Mouse (Mus musculus): ENCODE measurements around the gene Ubqln4. TPM values are rescaled to one million over a fixed set of nuclear protein-coding genes. Genes with fewer than 3 reads are reported as not detected.

The Ubqln4 gene
- total and polyA plus RNA-seq, 3 experiments: 22.8 to 62.2 (median 39.6) TPM

DNA sequence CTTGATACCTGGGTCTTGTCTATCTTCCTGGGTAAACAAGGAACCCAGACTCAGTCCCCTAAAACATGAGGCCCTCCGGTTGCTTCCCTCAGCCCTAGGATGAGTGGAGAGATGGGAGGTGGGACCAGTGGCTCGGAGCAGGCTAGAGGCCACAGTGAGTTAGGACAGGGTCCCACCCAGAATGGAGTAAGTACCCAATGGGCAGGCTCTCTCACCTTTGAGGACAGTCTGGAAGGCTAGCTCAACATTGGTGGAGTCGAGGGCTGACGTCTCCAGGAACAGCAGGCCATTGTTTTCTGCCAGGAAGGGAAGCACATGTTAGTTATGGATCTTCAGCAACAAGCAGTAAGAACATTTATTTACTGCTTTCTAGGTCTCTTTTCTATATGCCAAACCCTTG lies 11.1 kb upstream of the Ubqln4 start:
- H3K36me3 ChIP-seq (replicated peaks in 1 of 2; ENCODE audit: control insufficient read depth in 1 of 2, insufficient read depth in 1 of 2, low read length in 1 of 2): peaks cover 0 to 23% of the 10 kb centered on the region in 2 experiments
- H3K27ac ChIP-seq (ENCODE audit: insufficient read depth, low read depth): no peak overlapping the region
- H3K4me2 ChIP-seq (ENCODE audit: insufficient read depth, low read depth, poor library complexity, severe bottlenecking): no peak overlapping the region
- H3K27me3 ChIP-seq (replicated peaks): no peaks in the 10 kb centered on the region
- in situ Hi-C loops (cut with MboI; ENCODE audit: low pct_ligation_motif_present, low pct_unique_long_range_greater_than_20kb, low sequenced_read_pairs) (no loop called here), dilution Hi-C loops (cut with MboI; ENCODE audit: extremely low pct_ligation_motif_present, extremely low pct_unique_long_range_greater_than_20kb, low sequenced_read_pairs) (no loop called here)
- no peaks in the 10 kb centered on the region for H3K9me3 ChIP-seq (replicated peaks; ENCODE audit: low read length)
- no peak for DNase-seq (ENCODE audit: extremely low read depth)
- H3K79me2 ChIP-seq (replicated peaks; ENCODE audit: control insufficient read depth, extremely low read depth, insufficient read depth, poor library complexity, severe bottlenecking): no peaks in the 10 kb centered on the region
- H3K4me1 ChIP-seq (ENCODE audit: control insufficient read depth in 1 of 2, insufficient read depth in 2 of 2): peaks cover 13 to 31% of the 10 kb centered on the region in 2 experiments
- TF ChIP-seq ZMIZ1 (IDR thresholded peaks at IDR 0.05; ENCODE audit: low read depth, low read length): no peak
- TF ChIP-seq MAX (IDR thresholded peaks at IDR 0.05; ENCODE audit: low read length): no peak
- no peak for TF ChIP-seq POLR2AphosphoS2 (IDR thresholded peaks at IDR 0.05; ENCODE audit: low read depth, low read length)
- TF ChIP-seq EP300 (IDR thresholded peaks at IDR 0.05; ENCODE audit: low read length): no peak
- H3K4me3 ChIP-seq (replicated peaks in 1 of 3; ENCODE audit: low read depth in 2 of 3, low read length in 2 of 3, poor library complexity in 1 of 3): no peak overlapping the region
- H3K9ac ChIP-seq (ENCODE audit: insufficient read depth, low read depth): no peak overlapping the region

DNA sequence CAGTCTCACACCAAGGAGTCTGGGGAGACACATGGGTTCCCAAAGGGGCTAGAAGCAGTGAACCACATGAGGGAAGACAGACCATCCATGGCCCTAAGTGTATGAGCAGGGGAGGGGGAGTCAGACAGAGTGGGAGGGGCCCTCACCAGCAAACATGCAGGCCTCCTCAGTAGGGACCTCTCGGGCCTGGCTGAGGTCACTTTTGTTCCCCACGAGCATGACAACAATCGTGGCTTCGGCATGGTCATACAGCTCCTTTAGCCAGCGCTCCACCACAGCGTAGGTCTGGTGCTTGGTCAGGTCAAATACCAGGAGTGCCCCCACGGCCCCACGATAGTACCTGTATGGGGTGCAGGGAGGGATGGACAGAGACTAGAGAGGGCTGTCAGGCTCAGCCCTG lies 10.4 kb upstream of the Ubqln4 start:
- Histone ChIP-seq H3K9me3 (replicated peaks; ENCODE audit: low read length) (no peaks in the 10 kb centered on the region), H3K4me3 (replicated peaks in 1 of 3; ENCODE audit: low read depth in 2 of 3, low read length in 2 of 3, poor library complexity in 1 of 3) (no peak overlapping the region), H3K9ac (ENCODE audit: insufficient read depth, low read depth) (no peak overlapping the region), H3K27me3 (replicated peaks) (no peaks in the 10 kb centered on the region), H3K27ac (ENCODE audit: insufficient read depth, low read depth) (no peak overlapping the region), H3K4me1 (ENCODE audit: control insufficient read depth in 1 of 2, insufficient read depth in 2 of 2) (peaks cover 13 to 31% of the 10 kb centered on the region in 2 experiments), H3K79me2 (replicated peaks; ENCODE audit: control insufficient read depth, extremely low read depth, insufficient read depth, poor library complexity, severe bottlenecking) (no peaks in the 10 kb centered on the region), H3K4me2 (ENCODE audit: insufficient read depth, low read depth, poor library complexity, severe bottlenecking) (no peak overlapping the region), H3K36me3 (replicated peaks in 1 of 2; ENCODE audit: control insufficient read depth in 1 of 2, insufficient read depth in 1 of 2, low read length in 1 of 2) (peaks cover 0 to 21% of the 10 kb centered on the region in 2 experiments)
- TF ChIP-seq POLR2A (IDR thresholded peaks at IDR 0.05; ENCODE audit: low read depth, low read length) (no peak), USF1 (IDR thresholded peaks at IDR 0.05; ENCODE audit: low read depth, low read length) (no peak), PAX5 (IDR thresholded peaks at IDR 0.05; ENCODE audit: low read length) (no peak), MEF2A (IDR thresholded peaks at IDR 0.05; ENCODE audit: borderline replicate concordance, low read depth, low read length) (no peak), POLR2AphosphoS2 (IDR thresholded peaks at IDR 0.05; ENCODE audit: low read depth, low read length) (no peak), ZNF384 (IDR thresholded peaks at IDR 0.05; ENCODE audit: low read depth, low read length) (no peak), GABPA (IDR thresholded peaks at IDR 0.05; ENCODE audit: insufficient replicate concordance, low read depth, low read length) (no peak), ZKSCAN1 (IDR thresholded peaks at IDR 0.05; ENCODE audit: borderline replicate concordance, low read depth, low read length) (no peak), NRF1 (IDR thresholded peaks at IDR 0.05; ENCODE audit: low read depth, low read length) (no peak)
- no peak for DNase-seq (ENCODE audit: extremely low read depth)
- dilution Hi-C loops (cut with MboI; ENCODE audit: extremely low pct_ligation_motif_present, extremely low pct_unique_long_range_greater_than_20kb, low sequenced_read_pairs) (no loop called here), in situ Hi-C loops (cut with MboI; ENCODE audit: low pct_ligation_motif_present, low pct_unique_long_range_greater_than_20kb, low sequenced_read_pairs) (no loop called here)

DNA sequence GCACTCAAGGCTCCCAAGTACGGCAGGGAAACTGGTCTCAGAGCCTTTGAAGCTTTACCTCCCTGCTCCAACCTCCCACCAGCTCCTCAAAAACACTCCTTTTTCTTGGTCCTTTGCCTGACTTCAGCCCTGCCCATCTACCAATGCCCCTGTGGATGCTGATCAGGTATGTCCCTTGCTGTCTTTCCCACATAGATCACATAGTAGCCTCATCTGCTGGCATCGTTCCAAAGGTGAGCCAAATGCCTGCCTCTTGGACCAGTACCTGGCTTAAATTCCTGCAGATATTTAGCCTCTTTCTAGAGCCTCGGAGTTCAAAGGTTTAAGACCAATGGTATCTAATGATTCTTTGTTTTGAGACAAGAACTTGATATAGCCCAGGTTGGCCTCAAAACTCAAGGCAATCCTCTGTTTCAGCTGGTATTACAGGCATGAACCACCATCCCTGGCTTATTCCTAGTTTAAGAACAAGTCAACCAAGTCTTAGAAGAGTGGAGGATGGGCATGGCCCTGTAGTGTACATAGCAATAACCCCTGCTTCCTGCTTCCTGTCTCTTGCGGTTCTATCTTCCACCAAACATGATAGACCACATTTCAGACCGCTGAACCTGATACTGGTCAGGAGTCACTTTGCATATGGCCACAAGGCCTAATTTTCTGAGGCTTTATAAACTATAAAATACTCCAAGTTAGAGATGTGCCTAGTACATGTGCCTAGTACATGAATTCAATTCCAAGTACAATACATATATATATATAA lies 9.7 kb upstream of the Ubqln4 start:
- Histone ChIP-seq H3K4me2 (ENCODE audit: insufficient read depth, low read depth, poor library complexity, severe bottlenecking) (no peak overlapping the region), H3K4me1 (ENCODE audit: control insufficient read depth in 1 of 2, insufficient read depth in 2 of 2) (peaks cover 13 to 31% of the 10 kb centered on the region in 2 experiments), H3K9ac (ENCODE audit: insufficient read depth, low read depth) (no peak overlapping the region), H3K27ac (ENCODE audit: insufficient read depth, low read depth) (no peak overlapping the region), H3K4me3 (replicated peaks in 1 of 3; ENCODE audit: low read depth in 2 of 3, low read length in 2 of 3, poor library complexity in 1 of 3) (no peak overlapping the region), H3K36me3 (replicated peaks in 1 of 2; ENCODE audit: control insufficient read depth in 1 of 2, insufficient read depth in 1 of 2, low read length in 1 of 2) (peaks cover 3 to 22% of the 10 kb centered on the region in 2 experiments), H3K9me3 (replicated peaks; ENCODE audit: low read length) (no peaks in the 10 kb centered on the region), H3K79me2 (replicated peaks; ENCODE audit: control insufficient read depth, extremely low read depth, insufficient read depth, poor library complexity, severe bottlenecking) (no peaks in the 10 kb centered on the region), H3K27me3 (replicated peaks) (no peaks in the 10 kb centered on the region)
- no peak for DNase-seq (ENCODE audit: extremely low read depth)
- TF ChIP-seq USF1 (IDR thresholded peaks at IDR 0.05; ENCODE audit: low read depth, low read length) (no peak), TBP (conservative IDR thresholded peaks at IDR 0.05; ENCODE audit: low read depth, low read length) (no peak), ZMIZ1 (IDR thresholded peaks at IDR 0.05; ENCODE audit: low read depth, low read length) (no peak), MXI1 (IDR thresholded peaks at IDR 0.05; ENCODE audit: low read depth, low read length) (no peak), HCFC1 (IDR thresholded peaks at IDR 0.05; ENCODE audit: low read depth, low read length) (no peak), ZNF384 (IDR thresholded peaks at IDR 0.05; ENCODE audit: low read depth, low read length) (no peak), KAT2A (IDR thresholded peaks at IDR 0.05; ENCODE audit: insufficient replicate concordance, low read length) (no peak), GABPA (IDR thresholded peaks at IDR 0.05; ENCODE audit: insufficient replicate concordance, low read depth, low read length) (no peak), ZC3H11A (IDR thresholded peaks at IDR 0.05; ENCODE audit: low read depth, low read length) (no peak), CHD2 (IDR thresholded peaks at IDR 0.05; ENCODE audit: low read length) (peak; percentile 36; the same call in 1 of the 2 replicates), MAX (IDR thresholded peaks at IDR 0.05; ENCODE audit: low read length) (no peak), ELF1 (IDR thresholded peaks at IDR 0.05; ENCODE audit: low read depth, low read length) (peak; percentile 51; the same call in 1 of the 2 replicates), NRF1 (IDR thresholded peaks at IDR 0.05; ENCODE audit: low read depth, low read length) (no peak), RCOR1 (conservative IDR thresholded peaks at IDR 0.05; ENCODE audit: low read depth, low read length) (no peak), BHLHE40 (IDR thresholded peaks at IDR 0.05; ENCODE audit: low read depth, low read length) (0 out of 2 replicates have a peak, but pooled peaks have one; percentile 16)
- in situ Hi-C loops (cut with MboI; ENCODE audit: low pct_ligation_motif_present, low pct_unique_long_range_greater_than_20kb, low sequenced_read_pairs): no loop called here
- dilution Hi-C loops (cut with MboI; ENCODE audit: extremely low pct_ligation_motif_present, extremely low pct_unique_long_range_greater_than_20kb, low sequenced_read_pairs): no loop called here

All from CH12.LX (cell line).